Mouse (Mus musculus): ENCODE data around the gene Ubp1.

The Ubp1 gene

GRCm38 (mm10) chr9:113930534-113931374, at the start of gene Ubp1:
TSS of gene Ubp1 (plus strand) at chr9:113930934.
- peak; percentile 88 for DNase-seq

- no peak for DNase-seq
Measured at GRCm38 (mm10) chr9:113894903-113895302, 35.8 kb upstream of the Ubp1 start.

GRCm38 (mm10) chr9:113903136-113903535, 27.6 kb upstream of the Ubp1 start:
- DNase-seq, result no peak

GRCm38 (mm10) chr9:113904315-113904714, 26.4 kb upstream of the Ubp1 start:
- DNase-seq, result peak; percentile 19

- no peak for DNase-seq
Measured at GRCm38 (mm10) chr9:113915789-113916188, 14.9 kb upstream of the Ubp1 start.

GRCm38 (mm10) chr9:113922677-113923076, 8.1 kb upstream of the Ubp1 start:
- no peak for DNase-seq

GRCm38 (mm10) chr9:113924883-113925282, 5.9 kb upstream of the Ubp1 start:
- DNase-seq, result no peak

GRCm38 (mm10) chr9:113928591-113928990, 2.1 kb upstream of the Ubp1 start:
- no peak for DNase-seq

- no peak for DNase-seq
Measured at GRCm38 (mm10) chr9:113929676-113930075, 1.1 kb upstream of the Ubp1 start.

GRCm38 (mm10) chr9:113931375-113932099, 803 bp downstream of the Ubp1 start:
- peak; percentile 62 for DNase-seq

GRCm38 (mm10) chr9:113932100-113932470, 1.4 kb downstream of the Ubp1 start:
- no peak for DNase-seq

- DNase-seq, result no peak
Measured at GRCm38 (mm10) chr9:113932501-113932900, 1.8 kb downstream of the Ubp1 start.

GRCm38 (mm10) chr9:113935638-113936037, 4.9 kb downstream of the Ubp1 start:
- no peak for DNase-seq

- no peak for DNase-seq
Measured at GRCm38 (mm10) chr9:113939063-113939850, 8.5 kb downstream of the Ubp1 start.

- DNase-seq, result no peak
Measured at GRCm38 (mm10) chr9:113941103-113941805, 10.5 kb downstream of the Ubp1 start.

GRCm38 (mm10) chr9:113943372-113943771, 12.6 kb downstream of the Ubp1 start:
- no peak for DNase-seq

- no peak for DNase-seq
Measured at GRCm38 (mm10) chr9:113947216-113947615, 16.5 kb downstream of the Ubp1 start.

- DNase-seq, result no peak
Measured at GRCm38 (mm10) chr9:113957777-113958176, 27.0 kb downstream of the Ubp1 start.

GRCm38 (mm10) chr9:113963718-113964117, 33.0 kb downstream of the Ubp1 start:
- DNase-seq, result no peak

- DNase-seq, result no peak
Measured at GRCm38 (mm10) chr9:113964415-113964814, 33.7 kb downstream of the Ubp1 start.

- DNase-seq, result no peak
Measured at GRCm38 (mm10) chr9:113966838-113967237, 36.1 kb downstream of the Ubp1 start.

- no peak for DNase-seq
Measured at GRCm38 (mm10) chr9:113968967-113969366, 38.2 kb downstream of the Ubp1 start.

- no peak for DNase-seq
Measured at GRCm38 (mm10) chr9:113969399-113969798, 38.7 kb downstream of the Ubp1 start.
